Mouse (Mus musculus) hindbrain, embryonic 11.5 days (tissue): ENCODE data around the gene Inf2. TPM values are rescaled to one million over a fixed set of nuclear protein-coding genes. Genes with fewer than 3 reads are reported as not detected.

Experiments used
- ATAC-seq: fragments of 200-750 bp; cut with Nextera tagmentation; 2 replicates; pipeline ENCODE4 v1.8.0; 2017; ENCODE audit warnings: mild to moderate bottlenecking, moderate TSS enrichment, moderate library complexity; ENCODE audit not compliant: low FRiP score
- DNase-seq: peaks from one replicate; pipeline ENCODE4 v3.0.0-alpha.2; 2015; ENCODE audit warnings: low spot score
- H3K27ac ChIP-seq: fragments of 300-500 bp; sonication (generic); 2 replicates; pipeline ENCODE4 v1.5.1; 2014; ENCODE audit warnings: mild to moderate bottlenecking, low read depth, low read length
- H3K27me3 ChIP-seq: fragments of 300-500 bp; sonication (generic); 2 replicates; pipeline ENCODE4 v1.6.1; 2014; ENCODE audit warnings: mild to moderate bottlenecking, low read length, moderate library complexity, mixed read lengths; ENCODE audit not compliant: control insufficient read depth, insufficient read depth
- H3K36me3 ChIP-seq: fragments of 300-500 bp; sonication (generic); 2 replicates; pipeline ENCODE4 v1.6.1; 2014; ENCODE audit warnings: mild to moderate bottlenecking, low read length, moderate library complexity, mixed read lengths; ENCODE audit not compliant: control insufficient read depth, insufficient read depth
- H3K4me1 ChIP-seq: fragments of 300-500 bp; sonication (generic); replicated peaks from 2 replicates; pipeline ENCODE4 v1.6.1; 2014; ENCODE audit warnings: low read length, mixed read lengths; ENCODE audit not compliant: control insufficient read depth, insufficient read depth
- H3K4me2 ChIP-seq: fragments of 300-500 bp; sonication (generic); replicated peaks from 2 replicates; pipeline ENCODE4 v1.6.1; 2014; ENCODE audit warnings: mild to moderate bottlenecking, low read depth, low read length
- H3K4me3 ChIP-seq: fragments of 300-500 bp; sonication (generic); 2 replicates; pipeline ENCODE4 v1.5.1; 2014; ENCODE audit warnings: low read depth, low read length
- H3K9ac ChIP-seq: fragments of 300-500 bp; sonication (generic); 2 replicates; pipeline ENCODE4 v1.6.1; 2014; ENCODE audit warnings: low read depth, low read length
- H3K9me3 ChIP-seq: fragments of 300-500 bp; sonication (generic); 2 replicates; pipeline ENCODE4 v1.6.1; 2016; ENCODE audit warnings: low read length; ENCODE audit not compliant: control insufficient read depth
- WGBS: fragments of 180-500 bp; shearing (Covaris S2); extraction: QIAGEN DNeasy Blood & Tissue Kit; methylation state at CpG from one replicate; pipeline ENCODE4 v1.1.7; 2014; 5-methylcytosine and 5-hydroxymethylcytosine counted together
- polyA plus RNA-seq: library from polyadenylated mRNA; unstranded; fragments of >200 nt; fragmentation: Nextera tagmentation; extraction: Ambion mirVana; gene quantifications from 2 replicates; pipeline ENCODE4 v1.2.1, GENCODE M21; 2014

Inf2 gene
- polyA plus RNA-seq, 1 experiment from 2014 or later, result 1.2 TPM

GRCm38 (mm10) chr12:112559671-112560070 lies 28.9 kb upstream of the Inf2 start:
- ATAC-seq (no peak), DNase-seq (no peak)
- 72% methylated on average over 6 of the region's 6 CpGs for WGBS
- no peaks in the 10 kb centered on the region for H3K36me3 ChIP-seq
- no peak overlapping the region for H3K4me2 ChIP-seq
- H3K9ac ChIP-seq, result no peak overlapping the region
- H3K27me3 ChIP-seq, result no peaks in the 10 kb centered on the region
- H3K27ac ChIP-seq, result no peak overlapping the region
- H3K4me3 ChIP-seq, result no peak overlapping the region
- H3K9me3 ChIP-seq, result no peaks in the 10 kb centered on the region
- H3K4me1 ChIP-seq, result no peaks in the 10 kb centered on the region

GRCm38 (mm10) chr12:112560176-112560797 lies 28.3 kb upstream of the Inf2 start:
- Histone ChIP-seq H3K4me1 (no peaks in the 10 kb centered on the region), H3K9ac (no peak overlapping the region), H3K27ac (no peak overlapping the region), H3K36me3 (no peaks in the 10 kb centered on the region), H3K4me2 (no peak overlapping the region), H3K27me3 (no peaks in the 10 kb centered on the region), H3K9me3 (no peaks in the 10 kb centered on the region), H3K4me3 (no peak overlapping the region)
- no peak for DNase-seq
- 47% methylated on average over 4 of the region's 5 CpGs for WGBS
- no peak for ATAC-seq

GRCm38 (mm10) chr12:112561163-112561562 lies 27.4 kb upstream of the Inf2 start:
- no peak overlapping the region for H3K9ac ChIP-seq
- no peak for DNase-seq
- ATAC-seq, result no peak
- H3K4me2 ChIP-seq, result no peak overlapping the region
- H3K9me3 ChIP-seq, result no peaks in the 10 kb centered on the region
- no peaks in the 10 kb centered on the region for H3K4me1 ChIP-seq
- H3K4me3 ChIP-seq, result no peak overlapping the region
- H3K36me3 ChIP-seq, result no peaks in the 10 kb centered on the region
- H3K27me3 ChIP-seq, result no peaks in the 10 kb centered on the region
- 67% methylated on average over 3 of the region's 3 CpGs for WGBS
- no peak overlapping the region for H3K27ac ChIP-seq

GRCm38 (mm10) chr12:112562462-112562861 lies 26.1 kb upstream of the Inf2 start:
- DNase-seq (no peak), ATAC-seq (no peak)
- Histone ChIP-seq H3K27me3 (no peaks in the 10 kb centered on the region), H3K4me3 (no peak overlapping the region), H3K4me2 (no peak overlapping the region), H3K27ac (no peak overlapping the region), H3K9me3 (no peaks in the 10 kb centered on the region), H3K36me3 (no peaks in the 10 kb centered on the region), H3K9ac (no peak overlapping the region), H3K4me1 (no peaks in the 10 kb centered on the region)
- 80% methylated on average over 5 of the region's 5 CpGs for WGBS

GRCm38 (mm10) chr12:112563011-112563410 lies 25.6 kb upstream of the Inf2 start:
- H3K36me3 ChIP-seq, result no peaks in the 10 kb centered on the region
- H3K27me3 ChIP-seq, result no peaks in the 10 kb centered on the region
- 92% methylated on average over 6 of the region's 6 CpGs for WGBS
- H3K4me2 ChIP-seq, result no peak overlapping the region
- H3K9me3 ChIP-seq, result no peaks in the 10 kb centered on the region
- ATAC-seq, result no peak
- no peak overlapping the region for H3K27ac ChIP-seq
- no peak for DNase-seq
- no peak overlapping the region for H3K4me3 ChIP-seq
- no peaks in the 10 kb centered on the region for H3K4me1 ChIP-seq
- no peak overlapping the region for H3K9ac ChIP-seq

GRCm38 (mm10) chr12:112570160-112570559 lies 18.4 kb upstream of the Inf2 start:
- H3K36me3 ChIP-seq, result no peaks in the 10 kb centered on the region
- H3K9me3 ChIP-seq, result no peaks in the 10 kb centered on the region
- no peak overlapping the region for H3K4me2 ChIP-seq
- ATAC-seq (no peak), DNase-seq (no peak)
- no peak overlapping the region for H3K27ac ChIP-seq
- no peak overlapping the region for H3K9ac ChIP-seq
- no peaks in the 10 kb centered on the region for H3K27me3 ChIP-seq
- no peaks in the 10 kb centered on the region for H3K4me1 ChIP-seq
- H3K4me3 ChIP-seq, result no peak overlapping the region
- 94% methylated on average over 8 of the region's 8 CpGs for WGBS

GRCm38 (mm10) chr12:112571064-112571463 lies 17.5 kb upstream of the Inf2 start:
- no peak overlapping the region for H3K4me2 ChIP-seq
- no peaks in the 10 kb centered on the region for H3K9me3 ChIP-seq
- no peaks in the 10 kb centered on the region for H3K4me1 ChIP-seq
- H3K27ac ChIP-seq, result no peak overlapping the region
- WGBS, result 69% methylated on average over 6 of the region's 6 CpGs
- DNase-seq (no peak), ATAC-seq (no peak)
- H3K27me3 ChIP-seq, result no peaks in the 10 kb centered on the region
- no peaks in the 10 kb centered on the region for H3K36me3 ChIP-seq
- H3K4me3 ChIP-seq, result no peak overlapping the region
- no peak overlapping the region for H3K9ac ChIP-seq

GRCm38 (mm10) chr12:112575274-112575986 lies 13.2 kb upstream of the Inf2 start:
- Histone ChIP-seq H3K9ac (no peak overlapping the region), H3K9me3 (no peaks in the 10 kb centered on the region), H3K4me2 (no peak overlapping the region), H3K36me3 (no peaks in the 10 kb centered on the region), H3K27ac (no peak overlapping the region), H3K4me3 (no peak overlapping the region), H3K27me3 (no peaks in the 10 kb centered on the region), H3K4me1 (no peaks in the 10 kb centered on the region)
- no peak for ATAC-seq
- 88% methylated on average over 8 of the region's 8 CpGs for WGBS
- no peak for DNase-seq

GRCm38 (mm10) chr12:112576341-112576740 lies 12.2 kb upstream of the Inf2 start:
- no peak overlapping the region for H3K4me3 ChIP-seq
- H3K9ac ChIP-seq, result no peak overlapping the region
- ATAC-seq (no peak), DNase-seq (no peak)
- H3K36me3 ChIP-seq, result no peaks in the 10 kb centered on the region
- 14% methylated on average over 6 of the region's 6 CpGs for WGBS
- H3K27me3 ChIP-seq, result no peaks in the 10 kb centered on the region
- no peak overlapping the region for H3K27ac ChIP-seq
- no peak overlapping the region for H3K4me2 ChIP-seq
- no peaks in the 10 kb centered on the region for H3K9me3 ChIP-seq
- H3K4me1 ChIP-seq, result no peaks in the 10 kb centered on the region
